Mouse (Mus musculus): Measurements from ENCODE around the gene Tpm4. TPM values are rescaled to one million over a fixed set of nuclear protein-coding genes. Genes with fewer than 3 reads are reported as not detected.

Gene Tpm4
- total RNA-seq, 2 experiments from 2014 or later, result 86.3 to 97.2 TPM

DNA sequence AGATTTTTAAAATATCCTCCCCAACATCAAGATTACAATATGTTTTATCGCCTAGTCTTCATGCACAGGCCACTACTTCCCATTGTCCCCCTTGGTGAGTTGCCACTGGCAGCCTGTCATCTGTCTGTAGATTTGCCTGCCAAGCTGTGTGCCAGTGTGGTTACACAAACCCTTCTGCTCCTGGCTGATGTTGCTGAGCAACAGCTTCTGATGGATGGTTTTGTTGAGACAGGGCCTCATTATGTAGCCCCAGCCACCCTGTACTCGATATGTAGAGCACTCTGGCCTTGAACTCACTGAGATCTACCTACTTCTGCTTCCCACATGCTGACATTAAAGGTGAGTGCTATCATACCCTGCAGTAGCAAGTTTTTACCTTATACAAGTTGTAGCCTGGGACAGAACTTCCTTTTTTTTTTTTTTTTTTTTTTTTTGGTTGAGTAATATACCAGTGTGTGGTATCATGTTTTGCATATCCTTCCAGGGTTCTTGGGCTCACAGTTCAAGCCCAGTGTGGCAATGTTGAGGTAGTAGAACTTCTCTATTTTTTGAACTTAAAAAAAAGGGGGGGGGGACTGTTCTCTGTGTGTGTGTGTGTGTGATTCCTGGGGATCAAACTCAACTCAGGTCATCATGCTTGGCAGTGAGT lies 48.9 kb downstream of the Tpm4 start:
- intact Hi-C loops (cut with DNase I), result no loop called here
- no peak for DNase-seq

- DNase-seq, result no peak
- intact Hi-C loops (cut with DNase I), result no loop called here
Observed at GRCm38 (mm10) chr8:72187793-72188331, 53.1 kb downstream of the Tpm4 start.

- intact Hi-C loops (cut with DNase I), result no loop called here
- no peak for DNase-seq
Observed at GRCm38 (mm10) chr8:72189417-72190214, 54.8 kb downstream of the Tpm4 start, which contains the start of gene Hsh2d. Gene Hsh2d (plus strand): TSS chr8:72189638.

- DNase-seq, result no peak
- intact Hi-C loops (cut with DNase I), result no loop called here
Observed at GRCm38 (mm10) chr8:72190215-72190539, 55.4 kb downstream of the Tpm4 start.

GRCm38 (mm10) chr8:72192065-72192464 lies 57.3 kb downstream of the Tpm4 start:
- intact Hi-C loops (cut with DNase I), result no loop called here
- no peak for DNase-seq

DNA sequence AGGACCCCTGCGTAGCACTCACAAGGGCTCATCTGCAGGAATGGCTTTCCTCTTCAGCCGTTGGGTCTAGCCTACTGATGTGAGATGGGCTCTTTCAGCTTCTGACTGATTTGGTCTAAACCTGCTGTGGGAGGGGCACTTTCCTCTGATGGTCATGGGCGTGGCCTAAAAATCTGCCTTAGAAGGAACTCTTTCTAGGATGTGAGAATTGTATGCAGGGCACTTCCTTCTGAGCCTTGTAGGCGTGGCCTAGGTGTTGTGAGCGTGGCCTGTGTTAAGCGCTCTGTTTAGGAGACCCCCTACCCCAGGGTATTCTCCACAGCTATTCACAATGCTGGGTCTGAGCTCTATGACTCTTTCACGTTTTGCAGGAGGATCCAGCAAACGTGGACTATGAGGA lies 63.2 kb downstream of the Tpm4 start:
- DNase-seq, result no peak
- intact Hi-C loops (cut with DNase I), result no loop called here

Other genes starting within 250 kb of the Tpm4 start
- gene Zfp882, start 226.4 kb upstream of the Tpm4 start, total RNA-seq (2021), result 1 to 10 TPM; 2.4 to 5.5 TPM
- 10 to 100 TPM; 25.1 to 25.2 TPM for gene Zfp617, start 226.3 kb upstream of the Tpm4 start, total RNA-seq (2021)
- gene Zfp961, start 183.9 kb upstream of the Tpm4 start, total RNA-seq (2021), result 1 to 10 TPM; 7.0 TPM
- gene Cyp4f18, start 125.3 kb upstream of the Tpm4 start, total RNA-seq (2021), result 1 to 10 TPM in 1 of 2 experiments, under 1 TPM in 1; 0.67 to 1.6 TPM
- not detected for gene Olfr372, start 93.8 kb upstream of the Tpm4 start, total RNA-seq (2021)
- not detected for gene Olfr373, start 51.8 kb upstream of the Tpm4 start, total RNA-seq (2021)
- not detected for gene Olfr374, start 27.9 kb upstream of the Tpm4 start, total RNA-seq (2021)
- gene Rab8a, start 26.2 kb downstream of the Tpm4 start, total RNA-seq (2021), result 10 to 100 TPM; 18.6 to 26.0 TPM
- not detected for gene Hsh2d, start 54.7 kb downstream of the Tpm4 start, total RNA-seq (2021)
- under 1 TPM in 1 of 2 experiments, not detected in 1; 0.57 TPM for gene Cib3, start 77.9 kb downstream of the Tpm4 start, total RNA-seq (2021)
- gene Gm11034, start 78.7 kb downstream of the Tpm4 start, total RNA-seq (2021), result not detected
- 10 to 100 TPM; 21.2 to 25.0 TPM for gene Fam32a, start 84.8 kb downstream of the Tpm4 start, total RNA-seq (2021)
- 10 to 100 TPM; 49.4 to 49.6 TPM for gene Ap1m1, start 105.0 kb downstream of the Tpm4 start, total RNA-seq (2021)
- gene Gm10282, start 170.3 kb downstream of the Tpm4 start, total RNA-seq (2021), result 10 to 100 TPM in 1 of 2 experiments, 1 to 10 TPM in 1; 6.9 to 10.2 TPM
- gene Klf2, start 184.1 kb downstream of the Tpm4 start, total RNA-seq (2021), result 10 to 100 TPM; 42.2 to 97.6 TPM

Measured in heart, postnatal 36 days (tissue).